Mouse (Mus musculus) intestine, embryonic 14.5 days (tissue): ENCODE results near the gene Begain. TPM values are rescaled to one million over a fixed set of nuclear protein-coding genes. Genes with fewer than 3 reads are reported as not detected.
A peak's percentile ranks its signal among the peaks of the same experiment; 100 is the strongest.

Source experiments
- ATAC-seq: fragments of 200-750 bp; cut with Nextera tagmentation; replicated peaks from 2 replicates; pipeline ENCODE4 v1.8.0; 2017; ENCODE audit warnings: low read depth, moderate number of reproducible peaks, moderate TSS enrichment, moderate library complexity; ENCODE audit not compliant: low FRiP score, low TSS enrichment
- DNase-seq: peaks from one replicate; pipeline ENCODE4 v3.0.0-alpha.2; 2018; ENCODE audit warnings: low spot score
- H3K27ac ChIP-seq: fragments of 300-500 bp; sonication (generic); 2 replicates; pipeline ENCODE4 v1.5.1; 2014; ENCODE audit warnings: low read depth, mild to moderate bottlenecking, control low read depth
- H3K27me3 ChIP-seq: fragments of 300-500 bp; sonication (generic); replicated peaks from 2 replicates; pipeline ENCODE4 v1.6.1; 2014; ENCODE audit warnings: low read length, control low read depth; ENCODE audit not compliant: control insufficient read depth, insufficient read depth
- H3K36me3 ChIP-seq: fragments of 300-500 bp; sonication (generic); 2 replicates; pipeline ENCODE4 v1.6.1; 2014; ENCODE audit warnings: low read length, control low read depth; ENCODE audit not compliant: control insufficient read depth, insufficient read depth
- H3K4me1 ChIP-seq: fragments of 300-500 bp; sonication (generic); replicated peaks from 2 replicates; pipeline ENCODE4 v1.6.1; 2014; ENCODE audit warnings: low read length, control low read depth, mixed read lengths; ENCODE audit not compliant: control insufficient read depth, insufficient read depth
- H3K4me2 ChIP-seq: fragments of 300-500 bp; sonication (generic); 2 replicates; pipeline ENCODE4 v1.6.1; 2014; ENCODE audit warnings: low read length
- H3K4me3 ChIP-seq: fragments of 300-500 bp; sonication (generic); 2 replicates; pipeline ENCODE4 v1.5.1; 2014; ENCODE audit warnings: low read depth, low read length, control low read depth, mixed read lengths
- H3K9ac ChIP-seq: fragments of 300-500 bp; sonication (generic); 2 replicates; pipeline ENCODE4 v1.6.1; 2014; ENCODE audit warnings: mild to moderate bottlenecking, low read length
- H3K9me3 ChIP-seq: fragments of 300-500 bp; sonication (generic); 2 replicates; pipeline ENCODE4 v1.6.1; 2016; ENCODE audit warnings: low read length, control low read depth; ENCODE audit not compliant: control insufficient read depth
- whole genome bisulfite sequencing: fragments of 180-500 bp; shearing (Covaris S2); extraction: QIAGEN DNeasy Blood & Tissue Kit; methylation state at CpG from one replicate; pipeline ENCODE4 v1.1.7; 2014; 5-methylcytosine and 5-hydroxymethylcytosine counted together
- polyA plus RNA-seq: library from polyadenylated mRNA; unstranded; fragments of >200 nt; fragmentation: Nextera tagmentation; extraction: Ambion mirVana; gene quantifications from 2 replicates; pipeline ENCODE4 v1.2.1, GENCODE M21; 2014

Gene Begain
- polyA plus RNA-seq, 1 experiment from 2014 or later, result 9.9 TPM

GRCm38 (mm10) chr12:108997249-108997648 is 70.8 kb downstream of the Begain start:
- H3K4me2 ChIP-seq, result no peak overlapping the region
- H3K27me3 ChIP-seq, result no peaks in the 10 kb centered on the region
- H3K9ac ChIP-seq, result no peak overlapping the region
- peaks cover 4% of the 10 kb centered on the region; the same call in 1 of the 2 replicates for H3K4me1 ChIP-seq
- DNase-seq (no peak), ATAC-seq (no peak)
- H3K4me3 ChIP-seq, result no peak overlapping the region
- H3K36me3 ChIP-seq, result no peaks in the 10 kb centered on the region
- 86% methylated on average over 8 of the region's 8 CpGs for WGBS
- H3K27ac ChIP-seq, result no peak overlapping the region
- H3K9me3 ChIP-seq, result no peaks in the 10 kb centered on the region

DNA sequence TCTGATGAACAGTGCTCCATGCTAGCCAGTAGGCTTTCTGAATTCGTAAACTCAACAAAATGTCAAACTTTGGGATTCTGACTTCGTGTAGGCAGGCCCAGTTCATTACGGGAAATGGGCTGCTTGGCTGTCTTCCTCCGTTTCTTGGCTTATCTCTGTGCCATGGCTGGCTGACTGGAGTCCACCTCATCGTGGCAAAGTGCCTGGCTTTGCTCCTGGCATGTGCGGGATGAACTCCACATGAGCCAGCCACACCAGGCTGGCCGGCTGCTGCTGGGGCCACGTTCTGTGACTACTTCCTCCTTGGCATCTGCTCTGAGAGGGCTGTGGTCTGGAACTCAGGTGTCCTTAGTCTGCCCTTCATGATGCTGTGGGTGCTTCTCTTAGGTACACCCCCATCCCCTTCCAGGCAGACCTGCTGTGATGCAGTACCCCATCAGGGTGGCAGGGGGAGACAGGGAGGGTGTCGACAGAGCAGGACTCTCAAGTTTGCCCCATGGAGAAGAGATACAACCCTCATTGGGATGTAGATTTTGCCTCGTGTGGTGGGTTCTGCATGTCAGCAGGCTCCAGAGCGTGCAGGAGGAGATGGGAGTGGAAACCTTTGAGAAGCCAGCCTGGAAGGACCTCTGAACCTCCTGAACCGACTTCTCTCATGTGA is 71.9 kb downstream of the Begain start:
- DNase-seq, result no peak
- Histone ChIP-seq H3K27me3 (no peaks in the 10 kb centered on the region), H3K9me3 (no peaks in the 10 kb centered on the region), H3K4me1 (peaks cover 4% of the 10 kb centered on the region; the same call in 1 of the 2 replicates), H3K4me2 (no peak overlapping the region), H3K27ac (no peak overlapping the region), H3K36me3 (no peaks in the 10 kb centered on the region), H3K4me3 (no peak overlapping the region), H3K9ac (no peak overlapping the region)
- WGBS, result 85% methylated on average over 12 of the region's 12 CpGs
- ATAC-seq, result no peak

DNA sequence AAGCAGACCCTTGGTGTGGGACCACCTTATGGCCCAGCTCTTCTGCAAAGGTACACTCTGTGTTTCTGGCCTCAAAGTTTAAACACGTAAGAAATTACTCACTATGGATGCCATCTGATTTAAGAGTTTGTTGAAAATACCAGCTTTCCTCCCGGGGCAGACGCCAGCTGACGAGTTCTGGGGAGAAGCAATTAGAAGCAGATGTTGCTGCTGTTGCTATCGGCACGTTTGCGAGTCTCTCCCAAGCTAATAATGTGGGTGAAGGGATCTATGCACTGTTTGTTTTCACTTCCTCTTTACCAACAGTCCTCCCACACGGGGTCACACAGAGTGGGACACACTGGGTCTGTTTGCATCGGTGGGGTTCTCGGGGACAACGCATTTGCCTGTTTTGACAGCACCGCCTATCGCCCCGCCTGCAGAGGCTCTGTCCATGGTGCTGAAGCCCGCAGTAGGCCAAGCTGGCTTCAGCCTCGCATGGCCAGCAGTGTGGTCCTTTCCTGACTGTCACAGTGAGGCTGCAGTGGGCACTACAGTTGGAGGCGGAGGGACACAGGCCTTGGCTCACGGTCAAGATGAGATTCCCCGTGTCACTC is 73.5 kb downstream of the Begain start:
- Histone ChIP-seq H3K4me3 (no peak overlapping the region; the same call in 1 of the 2 replicates), H3K27me3 (no peaks in the 10 kb centered on the region), H3K4me2 (peak overlapping the region; percentile 37), H3K4me1 (peaks cover 4% of the 10 kb centered on the region; the same call in 1 of the 2 replicates), H3K27ac (no peak overlapping the region), H3K36me3 (no peaks in the 10 kb centered on the region), H3K9me3 (no peaks in the 10 kb centered on the region), H3K9ac (no peak overlapping the region)
- DNase-seq, result peak; percentile 94
- ATAC-seq, result peak; percentile 50; the same call in 1 of the 2 replicates
- WGBS, result 4% methylated on average over 19 of the region's 19 CpGs

DNA sequence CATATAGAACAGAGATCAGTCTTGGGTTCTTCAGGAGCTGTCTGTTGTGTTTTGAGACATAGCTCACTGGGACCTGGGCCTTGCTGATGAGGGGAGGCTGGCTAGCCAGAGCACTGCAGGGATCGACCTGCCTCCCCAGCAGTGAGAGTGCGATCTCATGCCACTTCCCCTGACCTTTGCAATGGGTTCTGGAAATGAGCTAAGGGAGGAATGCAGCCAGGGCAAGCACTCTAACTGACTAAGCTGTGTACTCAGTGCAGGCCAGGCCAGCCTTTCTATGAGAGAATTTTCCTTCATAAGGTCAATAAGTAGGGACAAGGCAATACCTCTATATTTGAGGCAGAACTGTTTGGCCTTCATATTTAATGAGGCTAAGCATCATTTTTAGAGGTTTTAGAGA is 75.0 kb downstream of the Begain start:
- whole genome bisulfite sequencing, result 64% methylated on average over 2 of the region's 2 CpGs
- DNase-seq (no peak), ATAC-seq (no peak)
- no peak overlapping the region for H3K9ac ChIP-seq
- H3K36me3 ChIP-seq, result no peaks in the 10 kb centered on the region
- H3K27ac ChIP-seq, result no peak overlapping the region
- peaks cover 4% of the 10 kb centered on the region; the same call in 1 of the 2 replicates for H3K4me1 ChIP-seq
- no peak overlapping the region for H3K4me3 ChIP-seq
- no peaks in the 10 kb centered on the region for H3K27me3 ChIP-seq
- H3K9me3 ChIP-seq, result no peaks in the 10 kb centered on the region
- no peak overlapping the region for H3K4me2 ChIP-seq

- DNase-seq, result no peak
- no peaks in the 10 kb centered on the region for H3K9me3 ChIP-seq
- H3K4me3 ChIP-seq, result no peak overlapping the region
- no peak overlapping the region for H3K27ac ChIP-seq
- no peak for ATAC-seq
- 47% methylated on average over 9 of the region's 9 CpGs for WGBS
- peaks cover 4% of the 10 kb centered on the region; the same call in 1 of the 2 replicates for H3K4me1 ChIP-seq
- H3K27me3 ChIP-seq, result no peaks in the 10 kb centered on the region
- H3K4me2 ChIP-seq, result no peak overlapping the region
- H3K36me3 ChIP-seq, result no peaks in the 10 kb centered on the region
- no peak overlapping the region for H3K9ac ChIP-seq
Measured at GRCm38 (mm10) chr12:108990425-108990824, 77.6 kb downstream of the Begain start.

DNA sequence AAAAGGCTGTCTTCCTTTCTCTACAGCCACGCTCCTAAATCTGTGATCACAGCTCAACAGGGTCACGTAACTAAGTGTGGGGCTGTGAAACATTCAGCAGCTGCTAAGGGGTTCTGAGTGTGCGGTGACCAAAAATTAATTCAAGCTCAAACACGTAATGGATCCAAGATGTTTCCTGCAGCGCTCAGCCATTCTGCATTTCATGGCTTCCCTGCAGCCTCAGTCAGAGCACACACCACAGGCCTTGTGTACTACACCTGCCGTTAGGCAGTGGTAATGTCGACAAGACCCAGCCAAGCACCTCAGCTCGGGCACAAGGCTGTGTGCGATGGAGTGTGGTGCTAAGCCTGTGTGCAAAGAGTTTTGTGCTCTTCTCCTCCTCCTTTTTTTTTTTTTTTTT is 80.6 kb downstream of the Begain start:
- no peak overlapping the region for H3K4me3 ChIP-seq
- DNase-seq, result no peak
- H3K27ac ChIP-seq, result no peak overlapping the region
- no peaks in the 10 kb centered on the region for H3K36me3 ChIP-seq
- 91% methylated on average over 9 of the region's 9 CpGs for WGBS
- no peaks in the 10 kb centered on the region for H3K9me3 ChIP-seq
- H3K4me2 ChIP-seq, result no peak overlapping the region
- H3K27me3 ChIP-seq, result no peaks in the 10 kb centered on the region
- H3K4me1 ChIP-seq, result 0 out of 2 replicates have a peak, but pooled peaks cover 4% of the 10 kb centered on the region
- H3K9ac ChIP-seq, result no peak overlapping the region
- ATAC-seq, result no peak

- ATAC-seq (no peak), DNase-seq (no peak)
- Histone ChIP-seq H3K27me3 (no peaks in the 10 kb centered on the region), H3K36me3 (no peaks in the 10 kb centered on the region), H3K9ac (no peak overlapping the region), H3K9me3 (no peaks in the 10 kb centered on the region), H3K4me2 (no peak overlapping the region), H3K27ac (no peak overlapping the region), H3K4me3 (no peak overlapping the region), H3K4me1 (0 out of 2 replicates have a peak, but pooled peaks cover 4% of the 10 kb centered on the region)
- whole genome bisulfite sequencing, result 69% methylated on average over 6 of the region's 6 CpGs
Measured at GRCm38 (mm10) chr12:108985025-108985424, 83.0 kb downstream of the Begain start.

DNA sequence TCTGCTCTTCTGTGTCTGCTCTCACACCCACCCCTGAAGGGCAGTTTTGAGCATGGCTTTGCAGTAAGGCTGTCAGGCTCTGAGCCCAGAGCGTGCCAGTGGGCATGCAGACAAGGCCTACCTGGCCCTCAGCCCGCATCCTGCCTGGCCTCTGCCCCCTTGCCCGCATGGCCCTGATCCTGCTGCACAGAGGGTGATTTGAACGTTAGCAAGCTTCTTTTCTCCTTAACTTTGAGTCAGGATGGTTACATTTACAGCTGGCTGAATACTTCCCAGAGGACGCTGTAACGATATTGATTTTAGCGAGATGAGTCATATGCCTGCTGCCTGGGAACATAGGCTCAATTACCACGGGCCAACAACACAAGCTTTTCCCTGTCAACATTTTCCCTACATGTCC is 83.5 kb downstream of the Begain start:
- no peak for DNase-seq
- Histone ChIP-seq H3K4me2 (no peak overlapping the region), H3K9ac (no peak overlapping the region), H3K36me3 (no peaks in the 10 kb centered on the region), H3K4me3 (no peak overlapping the region), H3K27me3 (no peaks in the 10 kb centered on the region), H3K9me3 (no peaks in the 10 kb centered on the region), H3K4me1 (0 out of 2 replicates have a peak, but pooled peaks cover 4% of the 10 kb centered on the region), H3K27ac (no peak overlapping the region)
- no peak for ATAC-seq
- WGBS, result 68% methylated on average over 8 of the region's 8 CpGs

- Histone ChIP-seq H3K4me1 (0 out of 2 replicates have a peak, but pooled peaks cover 4% of the 10 kb centered on the region), H3K9ac (no peak overlapping the region), H3K4me3 (no peak overlapping the region), H3K27ac (no peak overlapping the region), H3K4me2 (no peak overlapping the region), H3K9me3 (no peaks in the 10 kb centered on the region), H3K27me3 (no peaks in the 10 kb centered on the region), H3K36me3 (no peaks in the 10 kb centered on the region)
- ATAC-seq (no peak), DNase-seq (no peak)
- WGBS, result 85% methylated on average over 6 of the region's 6 CpGs
Measured at GRCm38 (mm10) chr12:108983496-108983895, 84.5 kb downstream of the Begain start.
